ENCODE assay signal across 21 mouse cellular contexts in the genomic region with DNA sequence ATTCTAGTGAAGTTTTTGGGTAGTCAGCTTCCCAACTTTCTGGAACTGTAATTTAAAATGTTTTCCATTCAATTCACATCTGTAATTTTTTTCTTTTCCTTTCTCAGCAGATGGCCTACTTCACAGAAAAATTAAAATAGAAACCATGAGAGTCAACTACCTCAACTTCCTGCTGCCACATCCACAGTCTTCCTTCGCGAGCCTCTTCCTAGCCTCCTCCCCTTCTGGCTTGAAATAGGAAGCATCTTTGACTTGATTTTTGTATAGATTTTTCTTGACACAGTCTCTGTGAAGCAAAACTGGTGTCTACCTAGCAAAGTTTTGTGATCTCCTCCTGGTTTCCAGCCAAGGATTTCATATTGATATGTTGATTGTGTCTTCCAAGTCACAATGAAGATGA.
DNase-seq lines count a peak whose midpoint lies in the region; ATAC-seq and TF ChIP-seq lines count a peak whose summit lies in the region.
"Had no signal": no experiment of that assay in that cellular context is flagged by ENCODE, and none has a peak within 500 bp of the region (broad histone marks: within the 10 kb centered on the region; RNA-seq: fewer than 3 reads in every experiment).

No protein-coding gene starts in this region.

- H3K4me1 ChIP-seq in kidney, postnatal 0 days (replicated peaks; ENCODE audit: insufficient read depth, low read length): no peaks in the 10 kb centered on the region
- H3K4me1 ChIP-seq in embryonic fibroblast, embryonic 13.5 days (ENCODE audit: control insufficient read depth, insufficient read depth, low read length): peaks cover 4% of the 10 kb centered on the region; the same call in 1 of the 2 replicates
- H3K4me1 ChIP-seq: embryonic facial prominence, embryonic 13.5 days; forebrain, embryonic 10.5 days; forebrain, embryonic 12.5 days had no signal

- TF ChIP-seq POLR2A in embryonic fibroblast, embryonic 13.5 days (IDR thresholded peaks at IDR 0.05; ENCODE audit: low read depth, low read length): no peak

- H3K4me3 ChIP-seq in kidney, postnatal 0 days (replicated peaks; ENCODE audit: low read depth, low read length): no peak overlapping the region
- no peak overlapping the region for H3K4me3 ChIP-seq in embryonic fibroblast, embryonic 13.5 days (ENCODE audit: insufficient read depth, low read length)
- H3K4me3 ChIP-seq: embryonic facial prominence, embryonic 13.5 days; erythroblast, embryonic 14.5 days; forebrain, embryonic 10.5 days; forebrain, embryonic 12.5 days had no signal

- H3K27me3 ChIP-seq in kidney, postnatal 0 days (ENCODE audit: insufficient read depth, low read length): no peaks in the 10 kb centered on the region
- H3K27me3 ChIP-seq: embryonic facial prominence, embryonic 13.5 days; forebrain, embryonic 12.5 days had no signal

- no peak overlapping the region for H3K9ac ChIP-seq in kidney, postnatal 0 days (ENCODE audit: low read depth, low read length)
- H3K9ac ChIP-seq: embryonic facial prominence, embryonic 13.5 days; forebrain, embryonic 12.5 days had no signal

- H3K36me3 ChIP-seq in kidney, postnatal 0 days (ENCODE audit: insufficient read depth, low read length): no peaks in the 10 kb centered on the region
- H3K36me3 ChIP-seq: embryonic facial prominence, embryonic 13.5 days; forebrain, embryonic 10.5 days; forebrain, embryonic 12.5 days had no signal

- 73% methylated on average over 2 of the region's 2 CpGs for WGBS in kidney, postnatal 0 days

- no peak overlapping the region for H3K27ac ChIP-seq in kidney, postnatal 0 days
- H3K27ac ChIP-seq in embryonic fibroblast, embryonic 13.5 days (ENCODE audit: insufficient read depth, low read length): peak overlapping the region; percentile 96
- H3K27ac ChIP-seq: forebrain, embryonic 10.5 days; forebrain, embryonic 12.5 days had no signal

- no peaks in the 10 kb centered on the region for H3K9me3 ChIP-seq in kidney, postnatal 0 days (replicated peaks; ENCODE audit: low read length)
- H3K9me3 ChIP-seq: embryonic facial prominence, embryonic 13.5 days; forebrain, embryonic 10.5 days; forebrain, embryonic 12.5 days had no signal

- peak; percentile 78 for ATAC-seq in frontal cortex, adult (ENCODE audit: low TSS enrichment)
- ATAC-seq in kidney, postnatal 0 days (replicated peaks; ENCODE audit: low FRiP score, low read depth): no peak
- ATAC-seq: forebrain, embryonic 14.5 days; forebrain, embryonic 16.5 days had no signal

- no peak for DNase-seq in frontal cortex, postnatal 10 days (ENCODE audit: low spot score in 2 of 2)
- peak; percentile 28 for DNase-seq in kidney, postnatal 0 days (ENCODE audit: low spot score)
- DNase-seq in kidney, adult 11 months: no peak
- peak; percentile 28 for DNase-seq in brain, adult 2 months (ENCODE audit: low read depth, low spot score)
- no peak for DNase-seq in right cerebral cortex, postnatal 25 days
- DNase-seq: adrenal gland, adult 2 months; adrenal gland, postnatal 10 days; adrenal gland, postnatal 25 days; cerebellum, adult 11-12 months; cerebellum, adult 2 months; cerebellum, adult 9-10 months; cerebellum, postnatal 10 days; cerebellum, postnatal 25 days had no signal

- TF ChIP-seq CTCF in kidney, postnatal 0 days (IDR thresholded peaks at IDR 0.05; ENCODE audit: low read depth): no peak
- TF ChIP-seq CTCF in embryonic fibroblast, embryonic 13.5 days (IDR thresholded peaks at IDR 0.05; ENCODE audit: borderline replicate concordance, insufficient read depth, low read length): no peak

- no peak overlapping the region for H3K4me2 ChIP-seq in kidney, postnatal 0 days (ENCODE audit: low read length)
- H3K4me2 ChIP-seq: embryonic facial prominence, embryonic 13.5 days; forebrain, embryonic 12.5 days had no signal

Comparison
In these comparisons a context has a peak if more than half of its experiments do, and no peak if none do; other contexts are left out.
1. DNase-seq: peak in kidney, postnatal 0 days (single experiment) and brain, adult 2 months (single experiment); none in frontal cortex, postnatal 10 days (0 of 2), kidney, adult 11 months (single experiment) and right cerebral cortex, postnatal 25 days (single experiment).